Mouse (Mus musculus): ENCODE measurements around the gene Frmd4b.

Gene Frmd4b

DNA sequence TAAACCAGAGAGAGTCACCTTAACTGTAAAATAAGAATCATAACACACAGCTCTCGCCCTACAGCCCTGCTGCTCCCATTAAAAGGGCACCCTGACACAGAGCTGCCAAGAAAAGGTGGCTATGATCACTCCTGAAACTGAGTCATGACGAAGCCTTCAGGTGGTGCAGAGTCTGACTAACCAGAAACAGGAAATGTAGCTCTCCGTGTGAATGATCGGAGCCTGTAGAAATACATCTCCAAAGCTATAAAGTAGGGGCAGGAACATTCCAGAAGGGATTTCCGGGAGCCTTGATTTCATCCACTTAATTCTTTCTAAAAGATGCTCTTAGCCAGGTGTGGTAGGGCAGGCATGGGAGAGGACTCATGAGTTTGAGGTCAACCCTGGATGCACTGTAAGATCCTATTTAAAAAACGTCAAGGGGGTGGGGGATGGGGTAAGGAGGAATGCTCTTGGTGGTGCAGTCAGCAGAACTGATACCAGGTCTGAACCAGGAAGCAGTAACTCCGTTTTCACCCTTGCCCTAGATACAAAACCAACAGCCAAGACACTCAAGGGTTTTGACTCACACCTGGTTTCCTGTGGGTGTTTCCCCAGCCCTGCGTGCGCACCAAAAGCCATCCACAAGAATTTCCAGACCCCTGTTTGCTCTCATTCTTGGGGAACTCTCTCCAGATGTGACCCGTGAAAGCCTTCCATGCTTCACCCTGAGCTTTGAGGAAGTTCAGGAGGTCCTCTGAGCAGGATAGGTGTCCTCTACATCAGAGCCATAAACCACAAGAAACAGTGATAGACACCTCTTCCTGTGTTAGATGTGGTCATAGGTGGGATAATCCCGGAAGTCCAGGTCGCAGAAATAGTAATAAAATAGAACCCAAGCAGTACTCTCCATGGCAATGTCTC is 323.4 kb downstream of the Frmd4b start:
- in situ Hi-C loops (cut with MboI, MseI): loop anchor here (10.0 kb wide), 2 partner anchors 79 to 1731 kb away; partner anchors contain the start of gene Arl6ip5

DNA sequence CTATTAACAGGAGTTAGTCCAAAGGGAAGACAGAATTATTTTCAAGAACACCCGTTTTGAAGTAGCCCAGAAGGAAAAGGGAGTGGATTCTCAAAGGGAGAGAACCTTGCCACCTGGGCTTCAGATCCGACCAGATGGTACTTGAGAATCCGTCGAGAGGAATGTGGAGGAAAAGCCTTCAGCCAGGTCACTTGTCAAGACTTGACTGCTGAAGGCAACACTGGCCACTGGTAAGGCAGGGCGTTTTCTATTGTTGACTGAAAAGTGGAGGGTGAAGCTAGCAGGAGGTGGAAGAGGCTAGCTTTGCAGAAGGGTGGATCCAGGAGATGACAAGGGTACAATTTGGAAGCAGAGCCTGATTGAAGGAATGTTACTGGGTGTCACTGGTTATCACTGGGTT is 324.4 kb downstream of the Frmd4b start:
- in situ Hi-C loops (cut with MboI, MseI): loop anchor here (10.0 kb wide), 2 partner anchors 78 to 1732 kb away; partner anchors contain the start of gene Arl6ip5

DNA sequence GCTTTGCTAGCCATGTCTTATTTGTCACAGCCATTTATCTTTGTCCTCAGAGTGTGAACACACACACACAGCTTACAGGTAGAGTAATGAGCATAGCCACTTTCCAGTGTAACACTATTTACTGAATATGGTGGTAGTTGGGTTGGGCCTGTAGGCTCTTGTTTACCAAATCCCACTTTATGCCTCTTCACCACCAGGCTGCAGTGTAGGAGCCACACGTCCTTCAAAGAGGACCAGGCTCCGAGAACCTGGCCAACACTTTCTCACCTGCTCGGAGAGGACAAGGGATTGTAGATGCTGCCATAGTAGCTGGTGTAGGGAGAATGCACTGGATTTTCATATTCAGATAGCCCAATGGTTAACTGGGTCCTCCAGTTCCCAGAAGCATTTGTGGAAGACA is 325.2 kb downstream of the Frmd4b start:
- in situ Hi-C loops (cut with MboI, MseI): loop anchor here (10.0 kb wide), 2 partner anchors 77 to 1733 kb away; partner anchors contain the start of gene Arl6ip5

DNA sequence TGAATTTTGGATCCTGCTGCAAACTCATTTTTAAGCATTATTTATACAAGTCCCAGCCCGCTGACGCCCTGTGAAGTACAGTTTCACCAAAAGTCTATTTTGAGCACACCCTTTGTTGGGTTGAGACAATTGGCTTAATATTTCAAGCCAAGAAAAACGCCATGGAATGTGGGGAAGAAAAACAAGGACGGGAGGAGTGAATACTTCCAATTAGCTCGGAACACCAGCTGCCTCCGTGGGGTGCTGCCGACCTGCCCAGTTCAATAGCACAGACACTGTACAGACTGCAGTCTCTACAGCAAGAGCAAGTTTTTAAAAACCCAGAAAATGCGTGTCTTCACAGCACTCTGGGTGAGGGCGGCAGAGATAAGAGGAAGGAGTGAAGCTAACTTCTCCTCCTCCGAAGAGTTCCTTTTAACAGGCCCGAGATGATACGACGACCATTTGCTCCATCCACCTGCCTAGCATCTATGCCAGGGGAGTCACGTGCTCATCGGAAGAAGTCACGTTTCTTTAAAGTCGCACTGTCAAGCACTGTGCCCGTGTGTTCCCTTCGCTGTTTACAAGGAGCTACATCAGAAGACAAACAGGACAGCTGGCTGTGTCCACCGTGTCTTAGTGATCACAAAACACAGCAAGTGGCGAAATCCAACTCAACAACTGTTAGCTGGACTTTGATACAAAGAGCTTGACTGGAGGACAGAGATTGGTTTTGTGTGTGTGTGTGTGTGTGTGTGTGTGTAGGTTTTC is 326.0 kb downstream of the Frmd4b start:
- in situ Hi-C loops (cut with MboI, MseI): loop anchor here (10.0 kb wide), 2 partner anchors 77 to 1733 kb away; partner anchors contain the start of gene Arl6ip5

DNA sequence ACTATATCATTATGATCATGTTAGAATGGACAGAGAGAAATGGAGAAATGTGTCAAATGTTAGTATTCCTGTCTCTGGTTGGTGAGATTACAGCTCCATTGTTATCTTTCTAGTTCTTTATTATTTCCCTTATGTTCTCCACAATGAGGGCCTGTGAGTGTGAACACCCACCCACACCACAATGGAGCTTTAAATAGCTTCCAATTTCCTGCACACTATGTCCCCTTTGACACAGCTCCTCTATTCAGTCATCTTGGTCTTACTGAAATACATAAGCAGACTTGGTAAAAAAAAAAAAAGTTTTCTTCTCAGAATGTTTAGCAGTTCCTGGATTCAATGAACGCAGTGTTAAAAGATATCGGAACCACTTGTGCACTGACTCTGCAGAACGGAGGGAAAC is 326.7 kb downstream of the Frmd4b start:
- in situ Hi-C loops (cut with MboI, MseI): loop anchor here (10.0 kb wide), 2 partner anchors 76 to 1734 kb away; partner anchors contain the start of gene Arl6ip5

DNA sequence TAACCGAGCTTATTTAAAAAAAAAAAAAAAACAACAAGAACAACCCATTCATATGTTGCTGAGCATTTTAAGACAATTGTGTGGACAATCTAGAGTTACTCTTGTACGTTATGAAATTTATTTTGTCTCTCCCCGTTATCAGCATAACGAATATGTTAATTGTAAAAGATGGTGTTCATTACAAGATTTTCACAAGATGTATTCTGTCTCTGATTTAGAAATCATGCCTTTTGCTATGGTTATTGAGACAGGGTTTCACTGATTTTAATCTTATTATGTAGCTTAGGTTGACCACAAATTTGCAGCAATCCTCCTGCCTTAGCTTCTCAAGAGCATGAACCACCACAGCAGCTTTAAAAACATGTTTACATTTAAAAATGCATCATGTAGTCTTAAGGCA is 327.5 kb downstream of the Frmd4b start:
- in situ Hi-C loops (cut with MboI, MseI): loop anchor here (10.0 kb wide), 2 partner anchors 75 to 1735 kb away; partner anchors contain the start of gene Arl6ip5

GRCm38 (mm10) chr6:97289316-97289820 is 328.0 kb downstream of the Frmd4b start:
- in situ Hi-C loops (cut with MboI, MseI): no loop called here

DNA sequence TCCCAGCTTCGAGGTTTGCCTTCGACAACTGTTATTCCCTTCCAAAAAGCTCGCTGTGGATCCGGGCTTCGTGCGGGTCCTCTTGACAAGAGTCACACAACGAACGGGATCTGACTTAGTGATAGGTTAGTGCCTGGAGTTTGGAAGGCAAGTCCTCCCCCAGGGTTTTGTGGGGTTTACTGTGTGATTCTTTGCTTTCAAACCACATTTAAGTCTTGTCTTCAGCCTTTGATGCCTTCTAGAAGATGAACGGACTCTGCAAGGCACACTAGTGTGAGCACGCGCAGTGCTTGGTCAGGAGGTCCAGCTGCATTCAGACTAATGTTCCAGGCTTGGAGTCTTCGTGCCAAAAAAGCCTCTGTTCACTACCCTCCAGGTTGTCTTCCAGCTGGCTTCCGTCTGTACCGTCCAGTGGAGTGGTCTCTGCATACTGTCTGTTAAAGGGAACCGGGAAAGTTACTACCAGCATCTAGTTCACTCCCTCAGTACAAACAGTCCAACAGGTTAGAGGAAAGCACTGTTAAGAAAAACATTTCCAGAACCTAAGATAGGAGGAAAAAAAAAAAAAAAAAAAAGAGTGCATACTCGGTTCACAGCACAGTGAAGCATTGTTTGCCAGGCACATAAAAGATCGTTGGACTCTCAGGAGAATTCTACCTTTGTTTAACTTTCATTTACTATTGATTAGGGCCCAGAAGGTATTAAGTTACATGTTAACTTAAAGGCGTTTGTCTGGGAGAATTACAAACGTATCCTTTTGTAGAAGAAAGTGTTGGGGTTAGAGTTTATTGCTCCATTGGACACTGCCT is 329.1 kb downstream of the Frmd4b start:
- in situ Hi-C loops (cut with MboI, MseI): no loop called here

GRCm38 (mm10) chr6:97286332-97286731 is 331.0 kb downstream of the Frmd4b start:
- in situ Hi-C loops (cut with MboI, MseI): no loop called here

- in situ Hi-C loops (cut with MboI, MseI): no loop called here
Measured at GRCm38 (mm10) chr6:97283676-97284075, 333.7 kb downstream of the Frmd4b start.

GRCm38 (mm10) chr6:97278878-97279277 is 338.5 kb downstream of the Frmd4b start:
- in situ Hi-C loops (cut with MboI, MseI): loop anchor here (5.0 kb wide), 1 partner anchor 73 kb away; no protein-coding TSS in a partner anchor

- in situ Hi-C loops (cut with MboI, MseI): loop anchor here (5.0 kb wide), 1 partner anchor 74 kb away; no protein-coding TSS in a partner anchor
Measured at GRCm38 (mm10) chr6:97278014-97278787, 339.1 kb downstream of the Frmd4b start.

DNA sequence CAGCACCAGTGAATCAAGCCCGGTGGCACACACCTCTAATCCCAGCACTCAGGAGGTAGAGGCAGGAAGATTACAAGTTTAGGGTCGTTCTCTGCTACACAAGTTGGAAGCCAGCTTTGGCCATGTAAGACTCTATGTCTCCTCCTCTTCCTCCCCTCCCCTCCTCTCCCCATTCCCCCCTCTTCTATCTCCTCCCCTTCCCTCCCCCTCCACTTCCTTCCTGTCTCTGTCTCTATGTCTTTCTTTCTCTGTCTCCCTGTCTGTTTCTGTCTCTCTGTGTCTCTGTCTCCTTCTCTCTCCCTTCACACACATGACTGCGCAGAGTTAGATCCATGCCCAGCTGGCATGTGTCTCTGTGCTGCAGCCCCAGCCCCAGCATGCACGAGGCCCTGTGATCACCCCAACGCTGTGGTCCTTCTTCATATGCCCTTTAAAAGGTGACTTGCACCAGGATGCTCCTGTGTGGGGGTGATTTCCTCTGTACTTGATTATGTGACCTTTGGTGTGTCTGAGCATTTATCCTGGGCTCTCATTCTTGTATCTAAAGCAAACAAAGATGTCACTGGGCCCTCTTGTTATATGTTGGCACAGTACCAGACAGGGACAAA is 340.3 kb downstream of the Frmd4b start:
- in situ Hi-C loops (cut with MboI, MseI): loop anchor here (5.0 kb wide), 1 partner anchor 75 kb away; no protein-coding TSS in a partner anchor

- in situ Hi-C loops (cut with MboI, MseI): loop anchor here (5.0 kb wide), 1 partner anchor 76 kb away; no protein-coding TSS in a partner anchor
Measured at GRCm38 (mm10) chr6:97276366-97276765, 341.0 kb downstream of the Frmd4b start.

DNA sequence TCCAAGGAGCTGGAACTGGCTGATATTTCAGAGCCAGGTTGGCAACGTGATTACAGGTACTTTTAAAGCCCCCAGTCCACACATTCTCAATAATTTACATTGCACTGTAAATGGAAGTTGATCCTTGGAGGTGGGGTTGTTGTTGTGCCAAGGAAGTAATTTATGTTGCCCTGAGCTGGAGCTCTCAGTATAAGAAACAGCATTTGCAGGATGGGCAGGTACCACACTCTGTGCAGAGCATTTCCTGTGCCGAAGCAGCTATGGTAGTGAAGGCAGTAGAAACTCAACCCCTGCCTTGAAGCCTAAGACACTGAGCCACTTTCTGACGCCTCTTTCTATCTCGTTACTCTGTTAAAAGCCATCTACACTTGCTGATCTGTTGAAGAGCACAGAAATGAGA is 341.6 kb downstream of the Frmd4b start:
- in situ Hi-C loops (cut with MboI, MseI): loop anchor here (5.0 kb wide), 1 partner anchor 77 kb away; no protein-coding TSS in a partner anchor

- in situ Hi-C loops (cut with MboI, MseI): loop anchor here (25.0 kb wide), 2 partner anchors 464 to 739 kb away; no protein-coding TSS in a partner anchor
Measured at GRCm38 (mm10) chr6:97273777-97274176, 343.6 kb downstream of the Frmd4b start.

- in situ Hi-C loops (cut with MboI, MseI): loop anchor here (25.0 kb wide), 2 partner anchors 464 to 739 kb away; no protein-coding TSS in a partner anchor
Measured at GRCm38 (mm10) chr6:97273058-97273710, 344.2 kb downstream of the Frmd4b start.

- in situ Hi-C loops (cut with MboI, MseI): loop anchor here (25.0 kb wide), 2 partner anchors 465 to 740 kb away; no protein-coding TSS in a partner anchor
Measured at GRCm38 (mm10) chr6:97272349-97272748, 345.0 kb downstream of the Frmd4b start.

GRCm38 (mm10) chr6:97269596-97269995 is 347.7 kb downstream of the Frmd4b start:
- in situ Hi-C loops (cut with MboI, MseI): loop anchor here (5.0 to 25.0 kb wide), 4 partner anchors 138 to 1775 kb away; no protein-coding TSS in a partner anchor

Data from T-helper 2 cell (primary cell).